Comparison of ENCODE assay signal across 9 mouse cellular contexts in the genomic region with DNA sequence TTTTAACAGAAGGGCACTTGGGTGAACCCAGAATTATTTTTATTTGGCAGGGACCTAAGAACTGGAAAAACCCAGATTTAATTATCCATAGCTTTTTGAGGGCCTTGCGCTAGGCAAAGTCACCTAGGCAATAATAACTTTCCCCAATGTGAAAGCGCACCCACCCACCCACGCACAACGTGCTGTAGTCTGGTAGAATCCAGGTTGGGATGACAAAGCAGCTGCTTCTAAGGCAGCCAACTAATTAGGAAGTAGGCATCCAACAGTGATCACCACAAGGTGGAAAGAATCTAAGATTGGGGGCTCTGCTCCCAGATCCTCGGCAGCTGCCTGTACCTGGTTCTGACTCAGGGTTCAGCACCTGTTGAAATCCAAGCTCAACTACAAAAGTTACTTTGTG. TPM values are rescaled to one million over a fixed set of nuclear protein-coding genes. Genes with fewer than 3 reads are reported as not detected.
DNase-seq lines count a peak whose midpoint lies in the region; ATAC-seq lines count a peak whose summit lies in the region.
"Had no signal": no experiment of that assay in that cellular context is flagged by ENCODE, and none has a peak within 500 bp of the region (broad histone marks: within the 10 kb centered on the region; RNA-seq: fewer than 3 reads in every experiment).

No protein-coding gene starts in this region.

- H3K36me3 ChIP-seq in heart, embryonic 10.5 days: no peaks in the 10 kb centered on the region
- H3K36me3 ChIP-seq in hindbrain, embryonic 12.5 days: no peaks in the 10 kb centered on the region
- no peaks in the 10 kb centered on the region for H3K36me3 ChIP-seq in macrophage (ENCODE audit: inconsistent target)

- DNase-seq in heart, embryonic 10.5 days (ENCODE audit: low spot score): no peak
- no peak for DNase-seq in heart, adult 18-20 months
- peak; percentile 26 for DNase-seq in MN1 (ENCODE audit: low spot score)
- DNase-seq in cerebellum, adult 11-12 months: no peak
- DNase-seq in embryo, embryonic 9.5 days (ENCODE audit: extremely low spot score): no peak
- DNase-seq in gastrocnemius, postnatal 36 days: no peak

- H3K27me3 ChIP-seq in heart, embryonic 10.5 days (ENCODE audit: insufficient read depth, poor library complexity, severe bottlenecking): no peaks in the 10 kb centered on the region
- H3K27me3 ChIP-seq in hindbrain, embryonic 12.5 days: 0 out of 2 replicates have a peak, but pooled peaks cover 3% of the 10 kb centered on the region
- H3K27me3 ChIP-seq: CH12.LX had no signal

- H3K27ac ChIP-seq in heart, embryonic 10.5 days: peak overlapping the region; percentile 94; the same call in 1 of the 2 replicates
- no peak overlapping the region for H3K27ac ChIP-seq in hindbrain, embryonic 12.5 days
- no peak overlapping the region for H3K27ac ChIP-seq in macrophage

- WGBS in heart, embryonic 10.5 days: 54% methylated on average over 5 of the region's 5 CpGs
- 53% methylated on average over 5 of the region's 5 CpGs for WGBS in hindbrain, embryonic 12.5 days
- 61% methylated on average over 5 of the region's 5 CpGs for WGBS in macrophage (ENCODE audit: missing documents)

- no peak overlapping the region for H3K9ac ChIP-seq in hindbrain, embryonic 12.5 days

- ATAC-seq in hindbrain, embryonic 12.5 days (ENCODE audit: low FRiP score): no peak

- no peaks in the 10 kb centered on the region for H3K9me3 ChIP-seq in heart, embryonic 10.5 days
- H3K9me3 ChIP-seq in hindbrain, embryonic 12.5 days (replicated peaks): no peaks in the 10 kb centered on the region

- peaks cover 36% of the 10 kb centered on the region for H3K79me2 ChIP-seq in macrophage (ENCODE audit: inconsistent target)

- peak overlapping the region; percentile 94 for H3K4me3 ChIP-seq in heart, embryonic 10.5 days
- no peak overlapping the region for H3K4me3 ChIP-seq in hindbrain, embryonic 12.5 days
- H3K4me3 ChIP-seq in macrophage (ENCODE audit: inconsistent target): peak overlapping the region; percentile 52; the same call in 1 of the 2 replicates

- intact Hi-C loops in gastrocnemius, postnatal 36 days (cut with DNase I): no loop called here

- H3K4me1 ChIP-seq in heart, embryonic 10.5 days: peaks cover 6% of the 10 kb centered on the region; the same call in 1 of the 2 replicates
- peaks cover 12% of the 10 kb centered on the region for H3K4me1 ChIP-seq in hindbrain, embryonic 12.5 days

- peak overlapping the region; percentile 79 for H3K4me2 ChIP-seq in hindbrain, embryonic 12.5 days (replicated peaks)

RNA-seq across cellular contexts. Expression of a gene that starts 0.5 kb away (rescaled TPM):
- 25.7 and 26.9 TPM in 2 replicates for polyA plus RNA-seq in heart, embryonic 10.5 days (2016; fragmentation: Nextera tagmentation; extraction: Ambion mirVana)
- 10 to 100 TPM; 31.8 to 32.2 TPM for total RNA-seq in heart, adult 18-20 months (2021)
- 78.4 and 82.9 TPM in 2 replicates for polyA plus RNA-seq in hindbrain, embryonic 12.5 days (2016; fragmentation: Nextera tagmentation; extraction: Ambion mirVana)
- total RNA-seq in macrophage (2018; cell fraction: chromatin; rRNA removed): 10 to 100 TPM in 24 of 26 experiments, 1 to 10 TPM in 2; 7.7 to 28.2 (median 15.4) TPM
- total RNA-seq in macrophage (2018; cell fraction: cytosol; rRNA removed): 10 to 100 TPM; 24.7 to 41.2 (median 34.7) TPM
- 10 to 100 TPM; 20.9 to 43.8 (median 29.6) TPM for total RNA-seq in macrophage (2018; cell fraction: nucleus; rRNA removed)
- 21.9 to 37.1 TPM (median 33.0 TPM) in 3 replicates for polyA plus RNA-seq in macrophage (2018)
- total RNA-seq in gastrocnemius, postnatal 36 days (2021): 10 to 100 TPM; 14.7 to 18.6 TPM
- total RNA-seq: CH12.LX had no signal
